Mouse (Mus musculus): Measurements from ENCODE around the gene Saxo1. TPM values are rescaled to one million over a fixed set of nuclear protein-coding genes. Genes with fewer than 3 reads are reported as not detected.

Gene Saxo1
- polyA plus RNA-seq, 1 experiment from 2014 or later: 0.11 TPM

DNA sequence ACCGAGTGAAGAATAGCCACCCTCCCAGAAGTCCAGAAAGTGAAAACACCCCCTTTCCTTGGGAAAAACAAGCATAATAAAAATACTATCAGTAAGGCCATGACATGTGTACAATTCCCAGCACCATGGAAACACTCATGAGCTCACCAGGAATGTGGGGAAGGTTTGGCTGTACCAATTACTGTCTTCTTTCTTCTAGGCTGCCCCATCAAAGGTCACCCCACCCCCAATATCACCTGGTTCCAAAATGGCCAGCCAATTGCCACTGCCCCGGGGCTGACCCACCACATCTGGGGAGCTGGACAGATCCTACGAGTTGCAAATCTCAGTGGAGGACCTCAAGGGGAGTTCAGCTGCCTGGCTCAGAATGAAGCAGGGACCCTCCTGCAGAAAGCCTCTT, 144.7 kb downstream of the Saxo1 start:
- Histone ChIP-seq H3K4me1 (peaks cover 15% of the 10 kb centered on the region), H3K4me2 (no peak overlapping the region), H3K36me3 (peaks cover 13% of the 10 kb centered on the region; the same call in 1 of the 2 replicates), H3K4me3 (no peak overlapping the region), H3K27me3 (no peaks in the 10 kb centered on the region), H3K9ac (no peak overlapping the region), H3K27ac (no peak overlapping the region), H3K9me3 (no peaks in the 10 kb centered on the region)
- no peak for ATAC-seq (ENCODE audit: insufficient number of reproducible peaks, insufficient read depth, low FRiP score, low TSS enrichment, low read depth)
- WGBS: 56% methylated on average over 3 of the region's 3 CpGs

GRCm38 (mm10) chr4:86410946-86411345, 147.2 kb downstream of the Saxo1 start:
- no peak overlapping the region for H3K4me2 ChIP-seq
- WGBS: 86% methylated on average over 3 of the region's 3 CpGs
- no peak overlapping the region for H3K4me3 ChIP-seq
- peaks cover 27% of the 10 kb centered on the region for H3K4me1 ChIP-seq
- H3K9me3 ChIP-seq: no peaks in the 10 kb centered on the region
- no peak for ATAC-seq (ENCODE audit: insufficient number of reproducible peaks, insufficient read depth, low FRiP score, low TSS enrichment, low read depth)
- peaks cover 8% of the 10 kb centered on the region; the same call in 1 of the 2 replicates for H3K36me3 ChIP-seq
- no peak overlapping the region for H3K27ac ChIP-seq
- H3K27me3 ChIP-seq: no peaks in the 10 kb centered on the region
- no peak overlapping the region for H3K9ac ChIP-seq

- Histone ChIP-seq H3K27me3 (no peaks in the 10 kb centered on the region), H3K4me1 (peaks cover 28% of the 10 kb centered on the region), H3K36me3 (peaks cover 1% of the 10 kb centered on the region; the same call in 1 of the 2 replicates), H3K27ac (peak overlapping the region; percentile 60), H3K9me3 (no peaks in the 10 kb centered on the region), H3K4me2 (no peak overlapping the region), H3K9ac (no peak overlapping the region), H3K4me3 (no peak overlapping the region)
- 58% methylated on average over 9 of the region's 9 CpGs for WGBS
- no peak for ATAC-seq (ENCODE audit: insufficient number of reproducible peaks, insufficient read depth, low FRiP score, low TSS enrichment, low read depth)
These were observed 149.7 kb downstream of the Saxo1 start for GRCm38 (mm10) chr4:86408421-86408820.

DNA sequence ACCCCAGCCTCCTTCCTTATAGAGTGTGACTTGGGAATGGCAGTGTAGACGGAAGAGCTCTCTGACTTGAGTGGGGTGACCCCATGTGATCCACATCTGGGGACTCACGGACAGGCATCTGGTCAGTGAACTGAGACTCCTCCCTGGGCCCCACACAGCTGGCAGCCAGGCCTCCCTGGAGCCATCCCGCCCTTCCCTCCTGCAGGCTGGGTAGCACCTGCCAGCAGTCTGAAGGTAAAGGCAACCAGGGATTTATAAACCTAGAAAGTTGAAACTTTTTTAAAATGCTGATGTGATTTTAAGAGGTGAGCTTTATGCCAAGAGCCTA, 151.0 kb downstream of the Saxo1 start:
- 61% methylated on average over 3 of the region's 3 CpGs for WGBS
- 0 out of 2 replicates have a peak overlapping the region, but pooled peaks have one; percentile 23 for H3K27ac ChIP-seq
- H3K36me3 ChIP-seq: no peaks in the 10 kb centered on the region
- H3K4me2 ChIP-seq: no peak overlapping the region
- H3K9ac ChIP-seq: no peak overlapping the region
- peaks cover 28% of the 10 kb centered on the region for H3K4me1 ChIP-seq
- no peaks in the 10 kb centered on the region for H3K9me3 ChIP-seq
- H3K27me3 ChIP-seq: no peaks in the 10 kb centered on the region
- 0 out of 2 replicates have a peak, but pooled peaks have one; percentile 32 for ATAC-seq (ENCODE audit: insufficient number of reproducible peaks, insufficient read depth, low FRiP score, low TSS enrichment, low read depth)
- no peak overlapping the region for H3K4me3 ChIP-seq

- WGBS: 37% methylated on average over 7 of the region's 7 CpGs
- Histone ChIP-seq H3K4me2 (no peak overlapping the region), H3K36me3 (no peaks in the 10 kb centered on the region), H3K4me1 (peaks cover 28% of the 10 kb centered on the region), H3K27ac (0 out of 2 replicates have a peak overlapping the region, but pooled peaks have one; percentile 23), H3K27me3 (no peaks in the 10 kb centered on the region), H3K4me3 (no peak overlapping the region), H3K9ac (no peak overlapping the region), H3K9me3 (no peaks in the 10 kb centered on the region)
- no peak for ATAC-seq (ENCODE audit: insufficient number of reproducible peaks, insufficient read depth, low FRiP score, low TSS enrichment, low read depth)
These were observed 151.5 kb downstream of the Saxo1 start for GRCm38 (mm10) chr4:86406501-86407199.

DNA sequence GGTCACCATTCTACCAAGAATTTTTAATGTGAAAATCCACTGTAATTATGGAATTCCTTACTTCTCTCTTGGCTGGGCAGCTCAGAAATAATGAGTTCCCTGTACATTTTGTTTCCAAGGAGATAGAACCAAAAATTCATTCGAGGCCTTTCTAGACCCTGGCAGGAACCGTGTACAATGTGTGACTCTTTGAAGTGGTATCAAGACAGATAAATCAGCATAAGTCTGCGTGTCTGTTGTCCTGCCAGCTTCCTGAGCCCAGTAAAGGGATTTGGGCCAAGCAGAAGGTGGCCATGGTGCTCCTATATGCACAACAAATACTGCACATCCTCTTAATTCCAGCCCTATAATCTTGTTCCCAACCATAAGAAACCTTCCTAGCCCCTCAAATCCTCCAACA, 157.0 kb downstream of the Saxo1 start:
- no peaks in the 10 kb centered on the region for H3K9me3 ChIP-seq
- H3K36me3 ChIP-seq: no peaks in the 10 kb centered on the region
- H3K27me3 ChIP-seq: no peaks in the 10 kb centered on the region
- H3K4me1 ChIP-seq: peaks cover 2% of the 10 kb centered on the region
- 70% methylated on average over 3 of the region's 3 CpGs for WGBS
- H3K9ac ChIP-seq: no peak overlapping the region
- no peak overlapping the region for H3K27ac ChIP-seq
- no peak overlapping the region for H3K4me3 ChIP-seq
- H3K4me2 ChIP-seq: no peak overlapping the region
- ATAC-seq (ENCODE audit: insufficient number of reproducible peaks, insufficient read depth, low FRiP score, low TSS enrichment, low read depth): no peak

- 0 out of 2 replicates have a peak, but pooled peaks cover 4% of the 10 kb centered on the region for H3K36me3 ChIP-seq
- no peak overlapping the region for H3K4me2 ChIP-seq
- 87% methylated on average over 2 of the region's 2 CpGs for WGBS
- no peaks in the 10 kb centered on the region for H3K27me3 ChIP-seq
- H3K9ac ChIP-seq: no peak overlapping the region
- H3K4me1 ChIP-seq: no peaks in the 10 kb centered on the region
- H3K27ac ChIP-seq: no peak overlapping the region
- no peak for ATAC-seq (ENCODE audit: insufficient number of reproducible peaks, insufficient read depth, low FRiP score, low TSS enrichment, low read depth)
- H3K9me3 ChIP-seq: no peaks in the 10 kb centered on the region
- H3K4me3 ChIP-seq: no peak overlapping the region
These were observed 160.7 kb downstream of the Saxo1 start for GRCm38 (mm10) chr4:86397470-86397869.

DNA sequence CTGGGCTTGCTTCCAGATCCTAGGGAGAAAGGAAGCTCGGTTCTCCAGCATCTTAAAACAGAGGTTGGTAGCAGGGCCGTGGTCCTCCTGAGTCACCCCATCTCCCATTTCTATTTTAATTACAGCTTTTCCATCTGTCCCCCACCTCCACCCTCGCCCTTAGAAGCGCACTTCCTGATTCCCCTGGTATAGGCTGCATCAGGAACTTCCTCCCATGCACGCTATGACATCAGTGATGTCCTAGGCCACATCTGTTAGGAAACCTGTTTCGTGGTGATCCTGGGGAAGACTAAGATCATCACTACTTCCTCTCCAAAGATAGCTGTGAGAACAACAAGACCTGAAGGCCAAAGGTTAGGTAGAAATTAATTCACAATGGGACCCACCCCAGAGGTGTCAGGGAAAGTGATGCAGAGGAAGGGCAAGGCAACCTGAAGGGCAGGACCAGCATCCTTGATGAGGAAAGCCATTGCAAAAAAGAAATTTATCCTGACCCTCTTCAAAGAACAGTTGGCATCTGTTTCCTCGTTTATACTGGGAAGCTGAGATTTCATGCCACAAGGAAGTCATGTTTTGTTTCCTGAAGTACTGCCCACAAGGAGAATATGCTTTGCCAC, 161.3 kb downstream of the Saxo1 start:
- 0 out of 2 replicates have a peak, but pooled peaks cover 4% of the 10 kb centered on the region for H3K36me3 ChIP-seq
- H3K4me1 ChIP-seq: no peaks in the 10 kb centered on the region
- WGBS: 71% methylated on average over 7 of the region's 7 CpGs
- H3K9ac ChIP-seq: no peak overlapping the region
- no peaks in the 10 kb centered on the region for H3K27me3 ChIP-seq
- no peaks in the 10 kb centered on the region for H3K9me3 ChIP-seq
- no peak for ATAC-seq (ENCODE audit: insufficient number of reproducible peaks, insufficient read depth, low FRiP score, low TSS enrichment, low read depth)
- H3K4me3 ChIP-seq: no peak overlapping the region
- H3K27ac ChIP-seq: no peak overlapping the region
- H3K4me2 ChIP-seq: no peak overlapping the region

DNA sequence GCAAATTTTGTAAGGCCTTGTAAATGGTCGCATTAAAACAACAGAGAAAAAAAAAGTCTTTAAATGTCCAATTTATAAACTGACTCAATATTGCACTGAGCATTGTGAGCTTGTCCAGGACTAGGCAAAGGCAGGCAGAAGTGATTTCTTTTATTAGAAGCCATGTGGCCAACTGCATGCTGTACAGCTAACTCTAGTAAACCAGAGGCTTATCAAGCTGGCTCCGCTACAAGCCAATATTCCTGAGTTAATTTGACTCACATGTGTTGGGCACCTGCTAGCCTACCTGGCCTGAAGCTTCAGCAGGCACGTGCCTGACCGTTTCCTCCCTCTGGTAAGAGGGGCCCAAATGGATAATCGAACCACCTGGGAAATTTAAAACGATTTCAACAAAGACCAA, 162.5 kb downstream of the Saxo1 start:
- H3K27me3 ChIP-seq: no peaks in the 10 kb centered on the region
- ATAC-seq (ENCODE audit: insufficient number of reproducible peaks, insufficient read depth, low FRiP score, low TSS enrichment, low read depth): no peak
- WGBS: 64% methylated on average over 6 of the region's 6 CpGs
- 0 out of 2 replicates have a peak, but pooled peaks cover 4% of the 10 kb centered on the region for H3K36me3 ChIP-seq
- no peak overlapping the region for H3K4me2 ChIP-seq
- H3K9ac ChIP-seq: no peak overlapping the region
- no peak overlapping the region for H3K4me3 ChIP-seq
- no peaks in the 10 kb centered on the region for H3K9me3 ChIP-seq
- no peak overlapping the region for H3K27ac ChIP-seq
- 0 out of 2 replicates have a peak, but pooled peaks cover 3% of the 10 kb centered on the region for H3K4me1 ChIP-seq

Other genes with a start within 250 kb of the Saxo1 start
- 77.6 and 79.5 TPM in 2 replicates for gene Rraga, start 17.3 kb upstream of the Saxo1 start, polyA plus RNA-seq (2015; fragmentation: Nextera tagmentation; extraction: Ambion mirVana)
- gene Haus6, start 53.7 kb upstream of the Saxo1 start, polyA plus RNA-seq (2015; fragmentation: Nextera tagmentation; extraction: Ambion mirVana): 15.1 and 15.7 TPM in 2 replicates
- 73.5 and 75.0 TPM in 2 replicates for gene Plin2, start 111.7 kb upstream of the Saxo1 start, polyA plus RNA-seq (2015; fragmentation: Nextera tagmentation; extraction: Ambion mirVana)
- 7.2 and 8.3 TPM in 2 replicates for gene Dennd4c, start 190.2 kb upstream of the Saxo1 start, polyA plus RNA-seq (2015; fragmentation: Nextera tagmentation; extraction: Ambion mirVana)

Measured in embryonic facial prominence, embryonic 13.5 days (tissue).